Mouse (Mus musculus) induced T-regulatory cell, adult 2 months (primary cell): Measurements from ENCODE around the gene Olfr1487.
"Not testable (repeated sequence)": the region's sequence is repeated elsewhere in the genome, so short reads cannot be mapped to it uniquely, and the experiment has no call there.

Experiments used
- DNase-seq: peaks from one replicate; pipeline ENCODE4 v3.0.0-alpha.2; 2012; ENCODE audit warnings: low read depth

The Olfr1487 gene

DNA sequence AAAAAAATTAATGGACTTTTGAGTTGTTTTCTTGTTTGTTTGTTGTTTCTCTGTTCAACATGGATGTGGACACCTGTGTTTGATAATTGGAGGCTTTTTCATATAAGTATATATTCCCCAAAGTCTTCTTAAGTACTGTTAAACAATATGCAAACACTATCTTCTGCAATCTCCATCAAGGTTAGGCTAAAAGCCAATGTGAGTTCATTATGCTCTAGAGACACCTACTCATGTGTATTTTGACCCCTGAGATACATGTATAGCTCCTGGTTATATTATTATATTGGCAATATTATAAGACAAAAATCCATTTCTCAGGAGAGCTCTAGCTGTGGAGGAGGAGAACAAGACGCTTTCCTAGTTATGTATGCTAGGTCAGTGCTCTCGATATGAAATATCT is at the start of gene Olfr1487:
Olfr1487 (plus strand) TSS at position 301 of the 400 bp plus-strand sequence.
- not testable (repeated sequence) for DNase-seq

- DNase-seq, result no peak
Measured at GRCm38 (mm10) chr19:13583211-13583610, 34.0 kb upstream of the Olfr1487 start, which contains the start of gene Olfr1484. Gene Olfr1484, plus strand, starts transcription at chr19:13583511.

DNA sequence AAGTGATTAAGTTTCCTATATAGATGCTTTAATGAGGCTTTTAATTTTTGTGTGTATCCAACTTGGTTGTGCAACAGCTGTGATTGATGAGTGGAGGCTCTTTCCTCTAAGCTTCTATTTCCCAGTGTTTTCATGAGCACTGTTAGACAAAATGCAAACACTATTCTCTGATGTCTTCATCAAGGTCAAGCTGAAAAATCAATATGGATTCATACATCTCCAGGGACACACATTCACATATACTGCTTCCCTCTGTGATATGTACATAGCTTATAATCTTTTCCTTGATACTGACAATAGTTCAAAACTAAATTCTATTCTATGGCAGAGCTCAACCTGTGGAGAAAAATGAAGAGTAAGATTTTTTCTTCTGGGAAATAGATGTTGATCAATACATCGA is 14.1 kb downstream of the Olfr1487 start, which contains the start of gene Olfr1489:
Olfr1489 (plus strand) TSS at position 301 of the 400 bp plus-strand sequence.
- DNase-seq, result no peak

- DNase-seq, result no peak
Measured at GRCm38 (mm10) chr19:13650791-13651190, 33.6 kb downstream of the Olfr1487 start, which contains the start of gene Olfr1490. Gene Olfr1490, plus strand, starts transcription at chr19:13651091.
